Mouse (Mus musculus) frontal cortex, adult (tissue): ENCODE results near the gene Adap1.
"Not testable (repeated sequence)": the region's sequence is repeated elsewhere in the genome, so short reads cannot be mapped to it uniquely, and the experiment has no call there.

Experiments
- ATAC-seq: cut with Nextera tagmentation; 2 replicates; pipeline ENCODE4 v1.9.2; 2017; ENCODE audit warnings: mild to moderate bottlenecking, moderate library complexity, mixed read lengths; ENCODE audit not compliant: low TSS enrichment

Gene Adap1

GRCm38 (mm10) chr5:139351134-139351533 lies 25.7 kb upstream of the Adap1 start, which contains the start of gene Cox19:
Cox19 (minus strand) TSS chr5:139351418.
- ATAC-seq, result no peak

GRCm38 (mm10) chr5:139349713-139350112 lies 24.3 kb upstream of the Adap1 start:
- no peak for ATAC-seq

GRCm38 (mm10) chr5:139347225-139347624 lies 21.8 kb upstream of the Adap1 start:
- ATAC-seq, result no peak

- peak; percentile 44; the same call in 1 of the 2 replicates for ATAC-seq
These were observed 19.9 kb upstream of the Adap1 start for GRCm38 (mm10) chr5:139345364-139345714.

GRCm38 (mm10) chr5:139344687-139345363 lies 19.4 kb upstream of the Adap1 start:
- peak; percentile 95 for ATAC-seq

- peak; percentile 68 for ATAC-seq
These were observed 18.7 kb upstream of the Adap1 start for GRCm38 (mm10) chr5:139344021-139344686.

GRCm38 (mm10) chr5:139338891-139339290 lies 13.5 kb upstream of the Adap1 start:
- ATAC-seq, result no peak

- no peak for ATAC-seq
These were observed 13.0 kb upstream of the Adap1 start for GRCm38 (mm10) chr5:139338403-139338802.

- ATAC-seq, result no peak
These were observed 12.5 kb upstream of the Adap1 start for GRCm38 (mm10) chr5:139337826-139338370.

GRCm38 (mm10) chr5:139335634-139336033 lies 10.2 kb upstream of the Adap1 start:
- no peak for ATAC-seq

- not testable (repeated sequence) for ATAC-seq
These were observed 9.0 kb upstream of the Adap1 start for GRCm38 (mm10) chr5:139334394-139334793.

GRCm38 (mm10) chr5:139333301-139334013 lies 8.0 kb upstream of the Adap1 start:
- ATAC-seq, result no peak

- ATAC-seq, result no peak
These were observed 7.3 kb upstream of the Adap1 start for GRCm38 (mm10) chr5:139332590-139333272.

- 0 out of 2 replicates have a peak, but pooled peaks have one; percentile 31 for ATAC-seq
These were observed 6.3 kb upstream of the Adap1 start for GRCm38 (mm10) chr5:139331742-139332141.

GRCm38 (mm10) chr5:139330766-139331165 lies 5.3 kb upstream of the Adap1 start:
- ATAC-seq, result peak; percentile 42; the same call in 1 of the 2 replicates

GRCm38 (mm10) chr5:139327634-139328020 lies 2.2 kb upstream of the Adap1 start:
- ATAC-seq, result no peak

- no peak for ATAC-seq
These were observed 1.7 kb upstream of the Adap1 start for GRCm38 (mm10) chr5:139326986-139327633.

GRCm38 (mm10) chr5:139326111-139326696 lies 782 bp upstream of the Adap1 start:
- ATAC-seq, result no peak

- peak; percentile 7 for ATAC-seq
These were observed 579 bp downstream of the Adap1 start for GRCm38 (mm10) chr5:139324691-139325394.

- peak; percentile 52 for ATAC-seq
These were observed 1.4 kb downstream of the Adap1 start for GRCm38 (mm10) chr5:139324045-139324491.
